In the genomic region with DNA sequence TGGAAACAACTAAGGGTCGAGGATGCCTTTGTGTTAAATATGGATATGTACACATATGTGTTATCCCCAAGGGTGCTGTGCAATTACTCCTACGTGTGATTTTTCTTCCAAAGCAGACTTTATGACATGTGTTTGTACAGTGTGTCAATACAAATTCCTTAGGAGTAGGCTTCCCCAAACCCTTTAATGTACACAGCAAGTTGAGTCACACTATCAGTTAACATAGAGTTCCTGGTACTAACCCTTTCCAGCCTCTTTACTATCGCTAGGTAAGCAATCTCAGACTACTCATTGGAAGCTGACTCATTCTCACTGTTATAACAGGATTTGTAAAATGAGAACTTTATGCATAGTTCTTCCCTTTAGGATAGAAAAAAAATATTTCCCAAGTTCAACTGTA, we compare ENCODE assay signal across 29 mouse cellular contexts. TPM values are rescaled to one million over a fixed set of nuclear protein-coding genes. Genes with fewer than 3 reads are reported as not detected.
"Had no signal": no experiment of that assay in that cellular context is flagged by ENCODE, and none has a peak within 500 bp of the region (broad histone marks: within the 10 kb centered on the region; RNA-seq: fewer than 3 reads in every experiment).

No protein-coding gene starts in this region.

- ATAC-seq: forebrain, postnatal 0 days; hindbrain, postnatal 0 days; intestine, embryonic 16.5 days had no signal

- H3K4me3 ChIP-seq: heart, adult 2 months; heart, embryonic 13.5 days; heart, embryonic 15.5 days; hindbrain, embryonic 13.5 days; hindbrain, embryonic 15.5 days; kidney, embryonic 15.5 days; left cerebral cortex, adult 2 months; limb, embryonic 10.5 days; limb, embryonic 12.5 days had no signal

- H3K4me2 ChIP-seq: heart, embryonic 11.5 days; heart, embryonic 13.5 days; heart, embryonic 15.5 days; hindbrain, embryonic 13.5 days; hindbrain, embryonic 15.5 days; kidney, embryonic 15.5 days; limb, embryonic 12.5 days had no signal

- H3K9me3 ChIP-seq: heart, embryonic 13.5 days; heart, embryonic 15.5 days; hindbrain, embryonic 13.5 days; hindbrain, embryonic 15.5 days; kidney, embryonic 15.5 days; limb, embryonic 10.5 days; limb, embryonic 12.5 days had no signal

- H3K27ac ChIP-seq: heart, adult 2 months; heart, embryonic 13.5 days; heart, embryonic 15.5 days; hindbrain, embryonic 13.5 days; hindbrain, embryonic 15.5 days; hindbrain, postnatal 0 days; kidney, embryonic 15.5 days; kidney, postnatal 0 days; left cerebral cortex, adult 2 months; limb, embryonic 10.5 days; limb, embryonic 12.5 days had no signal

- H3K4me1 ChIP-seq: heart, embryonic 13.5 days; heart, embryonic 15.5 days; hindbrain, embryonic 13.5 days; hindbrain, embryonic 15.5 days; kidney, embryonic 15.5 days; limb, embryonic 10.5 days; limb, embryonic 12.5 days had no signal

- H3K36me3 ChIP-seq: heart, embryonic 13.5 days; heart, embryonic 15.5 days; hindbrain, embryonic 13.5 days; hindbrain, embryonic 15.5 days; kidney, embryonic 15.5 days; limb, embryonic 10.5 days; limb, embryonic 12.5 days had no signal

- H3K9ac ChIP-seq: forebrain, postnatal 0 days; heart, embryonic 13.5 days; heart, embryonic 15.5 days; hindbrain, embryonic 13.5 days; hindbrain, embryonic 15.5 days; kidney, embryonic 15.5 days; limb, embryonic 12.5 days had no signal

- DNase-seq: forebrain, postnatal 0 days; gastrocnemius, postnatal 14 days; gastrocnemius, postnatal 36 days; heart, adult 11 months; heart, adult 2 months; heart, postnatal 14 days; heart, postnatal 36 days; kidney, adult 11 months; kidney, adult 2 months; kidney, adult 9 months; kidney, postnatal 14 days; kidney, postnatal 36 days; layer of hippocampus, adult 9-11 months; layer of hippocampus, postnatal 36 days had no signal

RNA-seq across cellular contexts. Expression of a gene that starts 3.9 kb away (rescaled TPM):
- polyA plus RNA-seq: heart, embryonic 11.5 days; heart, postnatal 0 days; hindbrain, embryonic 11.5 days; hindbrain, embryonic 13.5 days; hindbrain, embryonic 15.5 days; hindbrain, postnatal 0 days; limb, embryonic 10.5 days; limb, embryonic 12.5 days; limb, embryonic 14.5 days had no signal
